Mouse (Mus musculus): Measurements from ENCODE around the gene Prkch.
"Not testable (repeated sequence)": the region's sequence is repeated elsewhere in the genome, so short reads cannot be mapped to it uniquely, and the experiment has no call there.

Gene Prkch

DNA sequence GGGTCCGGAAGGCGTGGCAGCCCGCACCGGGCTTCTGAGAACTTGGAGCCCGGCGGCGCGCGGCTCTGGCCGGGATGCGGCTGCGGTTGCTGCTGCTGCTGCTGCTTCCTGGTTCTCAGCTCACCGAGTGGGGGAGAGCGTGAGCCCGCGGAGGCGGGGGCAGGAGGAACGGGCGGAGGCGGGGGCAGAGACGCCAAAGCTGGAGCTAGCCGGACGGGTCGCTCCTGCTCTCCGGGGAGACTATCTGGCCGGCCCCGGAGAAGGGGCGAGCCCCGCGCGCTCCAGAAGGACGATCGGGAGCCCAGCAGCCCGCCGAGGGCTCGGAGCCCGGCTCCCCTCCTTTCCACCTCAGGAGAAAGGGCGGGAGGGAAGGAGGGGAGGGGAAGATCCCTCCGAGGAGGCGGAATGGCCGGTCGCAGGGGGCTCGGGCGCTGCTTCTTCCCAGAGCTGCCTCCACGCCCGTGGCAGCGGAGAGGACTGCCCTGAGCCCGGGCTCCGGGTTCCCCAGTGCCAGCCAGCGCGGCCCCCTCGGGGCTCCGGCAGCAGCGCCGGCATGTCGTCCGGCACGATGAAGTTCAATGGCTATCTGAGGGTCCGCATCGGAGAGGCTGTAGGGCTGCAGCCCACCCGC is at the start of gene Prkch:
TSS of gene Prkch (plus strand) at position 187 of the 631 bp plus-strand sequence.
- DNase-seq = peak; percentile 81 to 82

- peak; percentile 36 to 45 for DNase-seq
Measured at GRCm38 (mm10) chr12:73537499-73538138, 47.0 kb upstream of the Prkch start.

DNA sequence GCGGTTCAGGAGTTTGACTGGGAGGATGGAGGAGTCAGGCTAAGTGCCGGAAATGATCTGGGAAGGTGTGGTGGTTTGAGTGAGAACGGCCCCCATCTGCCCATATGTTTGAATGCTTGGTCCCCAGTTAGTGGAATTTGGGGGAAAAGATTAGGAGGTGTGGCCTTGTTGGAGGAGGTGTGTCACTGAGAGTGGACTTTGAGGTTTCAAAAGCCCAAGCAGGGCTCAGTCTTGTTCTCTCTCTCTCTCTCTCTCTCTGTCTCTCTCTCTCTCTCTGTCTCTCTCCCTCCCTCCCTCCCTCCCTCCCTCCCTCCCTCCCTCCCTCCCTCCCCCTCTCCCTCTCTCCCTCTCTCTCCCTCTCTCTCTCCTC is 46.5 kb upstream of the Prkch start:
- not testable (repeated sequence) for DNase-seq

DNA sequence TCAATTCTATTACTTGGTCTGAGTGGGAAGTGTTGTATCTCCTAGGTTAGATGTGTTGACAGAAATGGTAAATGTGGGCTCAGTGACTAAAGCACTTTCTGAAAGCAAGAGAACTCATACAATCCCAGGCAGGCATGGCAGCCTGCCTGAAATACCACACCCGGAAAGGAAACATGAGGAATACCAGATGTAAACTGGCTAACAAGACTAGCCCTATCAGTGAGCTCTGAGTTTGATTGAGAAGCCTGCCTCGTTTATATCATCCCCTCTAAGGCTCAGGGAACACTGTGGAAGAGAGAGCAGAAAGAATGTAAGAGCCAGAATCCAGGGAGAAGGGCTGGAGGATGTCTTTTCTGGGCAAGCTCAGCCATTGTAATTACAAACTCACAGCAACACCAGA is 45.4 kb upstream of the Prkch start:
- DNase-seq = no peak

- DNase-seq = no peak
Measured at GRCm38 (mm10) chr12:73540402-73540801, 44.2 kb upstream of the Prkch start.

- DNase-seq = no peak
Measured at GRCm38 (mm10) chr12:73543191-73543590, 41.4 kb upstream of the Prkch start.

GRCm38 (mm10) chr12:73544736-73545671 is 39.6 kb upstream of the Prkch start:
- DNase-seq = peak in 1 of 2 experiments; percentile 15

DNA sequence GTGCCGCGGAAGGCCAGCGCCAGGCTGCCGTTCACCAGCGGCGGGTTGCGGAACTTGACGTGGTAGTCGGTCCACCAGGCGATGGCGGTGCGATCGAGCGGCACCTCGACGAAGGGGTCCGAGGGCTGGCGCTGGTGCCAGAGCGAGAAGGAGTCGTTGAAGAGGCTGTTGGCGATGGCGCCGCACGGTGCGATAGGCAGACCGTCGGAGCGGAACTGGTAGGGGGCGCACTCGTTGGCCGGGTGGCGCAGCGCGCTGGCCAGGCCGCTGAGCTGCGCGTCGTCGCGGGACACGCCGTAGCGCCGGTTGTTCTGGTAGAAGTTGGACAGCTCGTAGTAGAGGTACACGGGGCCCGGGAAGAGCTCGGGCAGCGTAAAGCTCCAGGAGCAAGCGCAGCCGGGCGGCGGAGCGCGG is 38.9 kb upstream of the Prkch start:
- DNase-seq = peak; percentile 19 to 32

- DNase-seq = peak; percentile 55 to 77
Measured at GRCm38 (mm10) chr12:73546086-73546711, 38.4 kb upstream of the Prkch start, which contains the start of gene Tmem30b. TSS of gene Tmem30b (minus strand) at chr12:73546392.

DNA sequence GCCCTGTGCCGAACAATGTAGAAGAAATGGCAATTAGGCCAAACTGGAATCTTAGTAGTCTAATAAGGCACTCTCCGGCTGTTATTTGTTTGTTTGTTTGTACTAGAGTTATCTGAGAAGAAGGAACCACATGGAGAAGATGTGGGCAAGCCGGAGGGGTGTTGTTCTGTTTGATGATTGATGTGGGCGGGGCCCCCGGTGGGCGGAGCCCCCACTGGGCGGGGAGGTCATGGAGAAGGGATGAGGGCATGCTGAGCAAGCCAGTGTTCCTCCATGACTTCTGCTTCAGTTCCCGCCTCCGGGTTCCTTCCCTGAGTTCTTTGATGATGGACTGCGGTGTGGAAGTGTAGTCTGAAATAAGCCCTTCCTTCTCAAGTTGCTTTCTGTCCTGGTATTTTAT is 37.0 kb upstream of the Prkch start:
- DNase-seq = no peak

DNA sequence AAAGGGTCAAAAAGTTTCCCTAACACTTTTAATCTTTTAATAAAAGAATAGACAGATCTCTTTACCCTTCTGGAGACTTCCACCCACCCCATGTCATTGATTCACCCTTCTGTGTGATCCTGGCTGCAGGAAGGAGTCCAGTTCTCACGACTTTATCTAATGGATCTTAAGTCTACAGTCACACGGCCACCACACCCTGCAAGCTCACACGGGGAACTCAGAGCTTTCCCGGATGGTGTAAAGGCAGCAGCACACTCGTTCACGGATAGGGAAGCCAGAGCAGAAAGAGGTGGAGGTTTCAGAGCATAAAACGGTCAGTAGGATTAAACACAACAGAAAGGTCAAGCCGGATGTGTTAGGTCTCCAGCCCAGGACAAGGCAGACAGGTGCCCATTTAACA is 36.3 kb upstream of the Prkch start:
- no peak for DNase-seq

GRCm38 (mm10) chr12:73554155-73554554 is 30.4 kb upstream of the Prkch start:
- peak; percentile 56 to 65 for DNase-seq

DNA sequence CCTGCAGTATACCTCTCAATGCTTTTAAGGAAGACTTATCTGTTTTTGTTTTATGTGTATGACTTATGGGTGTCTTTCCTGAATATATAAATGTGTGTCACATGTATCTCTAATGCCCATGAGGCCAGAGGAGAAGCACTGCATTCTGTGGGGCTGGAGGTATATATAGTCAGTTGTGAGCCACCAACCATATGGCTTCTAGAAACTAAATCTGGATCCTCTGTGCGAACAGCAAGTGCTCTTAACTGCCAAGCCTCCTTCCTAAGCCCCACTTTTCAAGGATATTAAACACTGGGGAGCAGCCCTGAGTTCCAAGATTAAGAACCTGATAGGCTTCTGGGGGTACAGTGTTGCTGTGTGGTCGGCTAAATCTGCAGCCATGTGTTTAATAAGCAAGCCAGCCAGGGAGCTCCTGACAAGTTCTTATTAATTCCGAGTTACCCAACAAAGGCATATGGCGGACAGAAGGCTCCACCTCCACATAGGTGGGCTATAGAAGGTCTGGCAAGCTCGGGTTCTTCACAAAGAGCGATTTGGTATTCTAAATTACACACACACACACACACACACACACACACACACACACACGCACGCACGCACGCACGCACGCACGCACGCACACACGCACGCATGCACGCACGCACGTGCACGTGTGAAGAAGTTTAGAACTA is 25.9 kb upstream of the Prkch start:
- no peak for DNase-seq

DNA sequence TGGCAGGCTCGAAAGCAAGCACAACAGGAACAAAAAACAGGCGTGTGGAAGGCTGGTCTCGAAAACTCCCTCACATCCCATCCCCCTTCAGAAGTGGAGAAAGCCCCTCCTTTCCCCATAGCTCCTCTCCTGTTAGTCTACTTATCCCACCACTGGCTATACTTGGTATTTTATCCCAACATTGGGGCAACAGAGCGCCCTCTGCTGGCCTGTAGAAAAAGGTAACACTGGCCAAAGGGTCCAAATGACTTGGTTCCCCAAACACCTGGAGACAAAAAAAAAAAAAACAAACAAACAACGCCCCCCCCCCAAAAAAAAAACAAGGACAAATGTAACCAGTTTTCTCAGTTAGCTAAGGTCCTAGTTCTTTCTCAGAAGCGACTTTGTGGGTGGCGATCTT is 24.5 kb upstream of the Prkch start:
- no peak for DNase-seq

DNA sequence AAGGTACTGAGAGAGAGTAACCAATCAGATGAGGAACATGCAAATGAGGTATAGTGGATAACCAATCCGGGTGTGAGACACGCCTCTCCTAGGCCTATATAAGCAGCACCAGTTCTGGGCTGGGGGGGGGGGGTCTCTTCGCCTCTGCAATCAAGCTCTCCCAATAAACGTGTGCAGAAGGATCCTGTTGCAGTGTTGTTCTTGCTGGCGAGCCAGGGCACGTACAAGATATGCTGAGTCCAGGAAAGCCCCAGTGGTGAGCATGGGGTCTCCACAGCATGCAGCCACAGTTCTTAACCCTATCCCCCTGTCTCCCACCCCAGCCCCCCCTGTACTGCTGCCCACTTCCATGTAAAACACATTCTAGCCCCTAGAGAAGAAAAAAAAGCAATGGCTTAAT is 21.5 kb upstream of the Prkch start:
- not testable (repeated sequence) for DNase-seq

DNA sequence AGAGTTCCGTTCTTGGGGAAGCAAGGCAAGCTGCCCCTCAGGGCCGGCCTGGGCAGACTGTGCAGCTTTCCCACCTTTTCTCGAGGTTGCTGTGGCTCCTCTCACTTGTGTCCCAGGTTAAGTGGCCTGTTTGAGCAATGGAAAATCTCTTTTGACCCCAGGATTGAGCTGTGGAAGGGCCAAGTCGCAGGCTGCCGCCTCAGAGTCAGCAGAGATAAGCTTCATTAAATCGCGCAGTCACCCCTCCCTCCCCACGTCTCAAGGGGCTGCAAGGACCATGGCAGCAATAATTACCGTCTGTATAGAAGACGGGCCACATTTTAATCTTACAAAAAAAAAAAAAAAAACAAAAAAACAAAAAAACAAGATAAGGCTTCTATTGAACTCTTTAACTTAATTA is 20.4 kb upstream of the Prkch start:
- no peak for DNase-seq

DNA sequence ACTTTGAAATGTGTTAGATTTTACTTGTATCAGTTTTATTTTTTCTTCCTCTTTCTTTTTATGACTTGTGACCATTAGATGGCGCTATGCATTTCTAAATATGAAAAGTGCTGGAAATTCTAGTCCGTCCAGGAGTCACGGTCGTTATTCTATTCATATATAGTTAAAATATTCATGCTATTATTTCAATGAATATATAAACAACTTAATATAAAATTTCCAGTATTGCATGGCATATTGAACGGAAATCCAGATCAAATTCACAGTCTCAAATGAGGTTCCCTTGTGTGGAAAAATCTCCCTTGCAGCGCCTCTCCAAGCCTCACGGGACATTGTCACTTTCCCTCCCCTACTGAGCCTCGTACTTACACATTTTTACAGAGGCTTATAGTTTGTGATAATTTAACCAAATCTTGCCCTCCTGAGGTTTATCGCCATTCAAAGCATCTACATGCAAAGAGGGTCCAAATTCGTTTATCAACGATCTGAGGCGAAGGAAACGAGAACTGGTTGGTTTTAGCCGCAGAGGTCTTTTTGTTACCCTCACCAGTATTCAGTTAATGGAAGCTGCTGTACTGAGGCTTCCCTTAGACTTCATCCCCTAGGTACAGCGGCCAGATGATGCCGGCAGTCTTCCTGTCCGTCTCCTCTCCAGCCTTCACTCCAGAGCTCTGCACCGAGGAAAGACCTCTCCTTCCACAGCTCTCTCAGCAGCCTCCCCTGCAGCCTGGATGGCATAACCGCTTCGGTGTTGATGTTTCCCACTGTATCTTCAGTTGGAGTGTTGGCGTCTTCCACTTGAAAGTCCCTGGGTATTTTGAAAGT is 19.6 kb upstream of the Prkch start:
- no peak for DNase-seq

DNA sequence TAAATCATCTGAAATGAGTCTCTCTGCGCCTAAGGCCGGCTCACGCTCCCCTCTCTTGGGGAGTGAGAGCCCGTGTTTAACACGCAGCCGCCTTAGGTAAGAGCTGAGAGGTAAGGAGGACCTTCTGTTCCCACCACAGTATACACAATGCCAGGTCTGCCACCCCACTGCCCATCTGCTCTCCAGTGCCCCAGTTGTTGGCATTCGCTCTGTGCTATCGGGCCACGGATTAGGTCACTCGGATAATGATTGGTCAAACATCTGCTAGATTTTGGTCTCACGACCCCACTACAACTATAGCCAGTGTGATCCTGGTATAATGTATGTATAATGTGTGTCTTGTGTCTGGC is 19.0 kb upstream of the Prkch start:
- DNase-seq = no peak

- no peak for DNase-seq
Measured at GRCm38 (mm10) chr12:73574632-73575031, 10.0 kb upstream of the Prkch start.

GRCm38 (mm10) chr12:73578141-73578540 is 6.5 kb upstream of the Prkch start:
- DNase-seq = no peak

DNA sequence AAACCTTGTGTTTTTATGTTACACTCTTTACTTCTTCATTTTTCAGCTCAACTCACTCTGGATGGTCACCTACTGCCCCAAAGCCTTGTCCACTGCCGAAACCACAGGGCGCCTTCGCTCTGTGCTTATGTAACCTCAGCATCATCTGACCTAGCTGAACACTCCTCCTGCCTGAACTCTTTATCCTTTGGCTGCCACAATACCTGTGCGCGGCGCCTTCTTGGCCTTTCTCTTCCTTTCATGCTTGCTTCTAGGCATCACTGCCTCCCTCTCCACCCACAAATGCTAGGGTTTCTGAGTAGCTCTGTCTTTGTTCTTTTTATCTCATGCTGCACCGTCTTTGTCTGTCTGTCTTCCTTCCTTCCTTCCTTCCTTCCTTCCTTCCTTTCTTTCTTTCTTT is 3.8 kb upstream of the Prkch start:
- no peak for DNase-seq

GRCm38 (mm10) chr12:73583318-73583717 is 1.3 kb upstream of the Prkch start:
- DNase-seq = peak in 1 of 2 experiments; percentile 27
